ENCODE assay signal across 28 mouse cellular contexts in genomic region chr19:32808690-32809089, GRCm38 (mm10). TPM values are rescaled to one million over a fixed set of nuclear protein-coding genes. Genes with fewer than 3 reads are reported as not detected.
A peak's percentile ranks its signal among the peaks of the same experiment; 100 is the strongest.
DNase-seq lines count a peak whose midpoint lies in the region; ATAC-seq and TF ChIP-seq lines count a peak whose summit lies in the region.
"Had no signal": no experiment of that assay in that cellular context is flagged by ENCODE, and none has a peak within 500 bp of the region (broad histone marks: within the 10 kb centered on the region; RNA-seq: fewer than 3 reads in every experiment).

No protein-coding gene starts in this region.

- H3K4me3 ChIP-seq in kidney, adult 2 months (ENCODE audit: insufficient read depth, low read depth, low read length), result no peak overlapping the region
- H3K4me3 ChIP-seq in lung, embryonic 14.5 days (ENCODE audit: low read depth, low read length), result no peak overlapping the region
- no peak overlapping the region for H3K4me3 ChIP-seq in lung, adult 2 months (replicated peaks; ENCODE audit: extremely low read depth, low read depth, low read length)
- no peak overlapping the region for H3K4me3 ChIP-seq in kidney, embryonic 15.5 days (replicated peaks)
- H3K4me3 ChIP-seq in hindbrain, embryonic 16.5 days (ENCODE audit: low read length), result no peak overlapping the region
- H3K4me3 ChIP-seq: embryonic facial prominence, embryonic 10.5 days; embryonic facial prominence, embryonic 15.5 days; forebrain, embryonic 12.5 days; heart, adult 2 months; heart, embryonic 12.5 days; hindbrain, embryonic 13.5 days; limb, embryonic 10.5 days; limb, embryonic 15.5 days; megakaryocyte, embryonic 14.5 days; midbrain, embryonic 12.5 days; stomach, embryonic 15.5 days had no signal

- TF ChIP-seq POLR2A in kidney, adult 2 months (IDR thresholded peaks at IDR 0.05; ENCODE audit: low read depth, low read length), result no peak
- no peak for TF ChIP-seq POLR2A in lung, adult 2 months (IDR thresholded peaks at IDR 0.05; ENCODE audit: borderline replicate concordance, extremely low read depth, low read depth, low read length)

- peaks cover 8% of the 10 kb centered on the region for H3K4me1 ChIP-seq in kidney, adult 2 months (ENCODE audit: control insufficient read depth, insufficient read depth, low read length)
- H3K4me1 ChIP-seq in lung, embryonic 14.5 days (ENCODE audit: insufficient read depth), result no peaks in the 10 kb centered on the region
- H3K4me1 ChIP-seq in lung, adult 2 months (ENCODE audit: control insufficient read depth, insufficient read depth, low read length), result peaks cover 6% of the 10 kb centered on the region
- 0 out of 2 replicates have a peak, but pooled peaks cover 2% of the 10 kb centered on the region for H3K4me1 ChIP-seq in kidney, embryonic 15.5 days
- no peaks in the 10 kb centered on the region for H3K4me1 ChIP-seq in hindbrain, embryonic 16.5 days (ENCODE audit: control insufficient read depth, insufficient read depth, low read depth, low read length)
- H3K4me1 ChIP-seq: embryonic facial prominence, embryonic 10.5 days; forebrain, embryonic 12.5 days; heart, embryonic 12.5 days; hindbrain, embryonic 13.5 days; limb, embryonic 10.5 days; limb, embryonic 15.5 days; midbrain, embryonic 12.5 days had no signal

- WGBS in kidney, adult 2 months, result 20% methylated on average over 6 of the region's 6 CpGs
- WGBS in lung, embryonic 14.5 days, result 44% methylated on average over 6 of the region's 6 CpGs
- WGBS in lung, adult 2 months, result 47% methylated on average over 6 of the region's 6 CpGs
- WGBS in kidney, embryonic 15.5 days, result 49% methylated on average over 6 of the region's 6 CpGs
- WGBS in hindbrain, embryonic 16.5 days, result 86% methylated on average over 6 of the region's 6 CpGs

- no peak overlapping the region for H3K27ac ChIP-seq in kidney, adult 2 months (ENCODE audit: insufficient read depth, low read depth, low read length)
- no peak overlapping the region for H3K27ac ChIP-seq in lung, embryonic 14.5 days (ENCODE audit: low read depth)
- no peak overlapping the region for H3K27ac ChIP-seq in kidney, embryonic 15.5 days
- H3K27ac ChIP-seq in hindbrain, embryonic 16.5 days (ENCODE audit: low read depth, low read length), result no peak overlapping the region
- H3K27ac ChIP-seq: embryonic facial prominence, embryonic 10.5 days; embryonic facial prominence, embryonic 15.5 days; forebrain, embryonic 12.5 days; heart, adult 2 months; hindbrain, embryonic 13.5 days; limb, embryonic 10.5 days; limb, embryonic 15.5 days; midbrain, embryonic 12.5 days; stomach, embryonic 15.5 days had no signal

- H3K9ac ChIP-seq in lung, embryonic 14.5 days, result no peak overlapping the region
- no peak overlapping the region for H3K9ac ChIP-seq in kidney, embryonic 15.5 days
- H3K9ac ChIP-seq in hindbrain, embryonic 16.5 days (ENCODE audit: low read depth, low read length), result no peak overlapping the region
- H3K9ac ChIP-seq: embryonic facial prominence, embryonic 15.5 days; forebrain, embryonic 12.5 days; forebrain, postnatal 0 days; heart, embryonic 12.5 days; hindbrain, embryonic 13.5 days; limb, embryonic 15.5 days; liver, postnatal 0 days; midbrain, embryonic 12.5 days; stomach, embryonic 15.5 days had no signal

- peak; percentile 69 for DNase-seq in kidney, adult 2 months
- DNase-seq in kidney, postnatal 4 days, result no peak
- DNase-seq in lung, embryonic 14.5 days, result peak; percentile 30
- DNase-seq in lung, adult 2 months, result no peak
- peak; percentile 43 for DNase-seq in yolk sac, embryonic 10.5 days (ENCODE audit: low spot score)
- DNase-seq: adrenal gland, adult 8-10 months; cerebellum, adult 2 months; cerebellum, postnatal 14 days; forebrain, postnatal 0 days; heart, adult 2 months; heart, postnatal 4 days; layer of hippocampus, postnatal 36 days; liver, postnatal 0 days; lung, postnatal 4 days; thymus, postnatal 14 days had no signal

- no peaks in the 10 kb centered on the region for H3K9me3 ChIP-seq in lung, embryonic 14.5 days (ENCODE audit: low read depth, low read length)
- H3K9me3 ChIP-seq in kidney, embryonic 15.5 days (replicated peaks), result no peaks in the 10 kb centered on the region
- H3K9me3 ChIP-seq in hindbrain, embryonic 16.5 days (ENCODE audit: control insufficient read depth, low read length), result no peaks in the 10 kb centered on the region
- H3K9me3 ChIP-seq: embryonic facial prominence, embryonic 10.5 days; embryonic facial prominence, embryonic 15.5 days; forebrain, embryonic 12.5 days; G1E; heart, embryonic 12.5 days; hindbrain, embryonic 13.5 days; limb, embryonic 10.5 days; limb, embryonic 15.5 days; megakaryocyte, embryonic 14.5 days; midbrain, embryonic 12.5 days; stomach, embryonic 15.5 days had no signal

- H3K27me3 ChIP-seq in kidney, adult 2 months (replicated peaks; ENCODE audit: control insufficient read depth, insufficient read depth, low read length), result no peaks in the 10 kb centered on the region
- H3K27me3 ChIP-seq in lung, embryonic 14.5 days (ENCODE audit: insufficient read depth, low read length), result no peaks in the 10 kb centered on the region
- H3K27me3 ChIP-seq in kidney, embryonic 15.5 days, result no peaks in the 10 kb centered on the region
- H3K27me3 ChIP-seq in hindbrain, embryonic 16.5 days (replicated peaks; ENCODE audit: control insufficient read depth, insufficient read depth, low read length), result no peaks in the 10 kb centered on the region
- H3K27me3 ChIP-seq: embryonic facial prominence, embryonic 15.5 days; forebrain, embryonic 12.5 days; heart, embryonic 12.5 days; hindbrain, embryonic 13.5 days; limb, embryonic 15.5 days; megakaryocyte, embryonic 14.5 days; midbrain, embryonic 12.5 days; stomach, embryonic 15.5 days had no signal

- H3K4me2 ChIP-seq in lung, embryonic 14.5 days, result 0 out of 2 replicates have a peak overlapping the region, but pooled peaks have one; percentile 12
- H3K4me2 ChIP-seq in kidney, embryonic 15.5 days, result no peak overlapping the region
- no peak overlapping the region for H3K4me2 ChIP-seq in hindbrain, embryonic 16.5 days (ENCODE audit: low read length)
- H3K4me2 ChIP-seq: embryonic facial prominence, embryonic 15.5 days; forebrain, embryonic 12.5 days; heart, embryonic 12.5 days; hindbrain, embryonic 13.5 days; limb, embryonic 15.5 days; midbrain, embryonic 12.5 days; stomach, embryonic 15.5 days had no signal

- peaks cover 2% of the 10 kb centered on the region; the same call in 1 of the 2 replicates for H3K36me3 ChIP-seq in kidney, adult 2 months (ENCODE audit: control insufficient read depth, insufficient read depth, low read length)
- peaks cover 5% of the 10 kb centered on the region; the same call in 1 of the 2 replicates for H3K36me3 ChIP-seq in lung, embryonic 14.5 days (ENCODE audit: insufficient read depth)
- peaks cover 22% of the 10 kb centered on the region for H3K36me3 ChIP-seq in kidney, embryonic 15.5 days
- H3K36me3 ChIP-seq in hindbrain, embryonic 16.5 days (ENCODE audit: control insufficient read depth, insufficient read depth, low read length), result no peaks in the 10 kb centered on the region
- H3K36me3 ChIP-seq: midbrain, embryonic 12.5 days had no signal

- ATAC-seq in lung, embryonic 14.5 days (ENCODE audit: insufficient read depth), result 0 out of 2 replicates have a peak, but pooled peaks have one; percentile 31
- peak; percentile 69; the same call in 1 of the 2 replicates for ATAC-seq in kidney, embryonic 15.5 days (replicated peaks; ENCODE audit: low FRiP score)
- no peak for ATAC-seq in hindbrain, embryonic 16.5 days
- ATAC-seq: forebrain, postnatal 0 days; liver, postnatal 0 days had no signal

- TF ChIP-seq CTCF in kidney, adult 2 months (conservative IDR thresholded peaks at IDR 0.05; ENCODE audit: insufficient read depth, insufficient read length, low read depth, low read length), result no peak
- no peak for TF ChIP-seq CTCF in lung, embryonic 14.5 days (IDR thresholded peaks at IDR 0.05; ENCODE audit: low read depth)
- TF ChIP-seq CTCF in lung, adult 2 months (IDR thresholded peaks at IDR 0.05; ENCODE audit: insufficient read depth, low read length), result no peak

RNA-seq across cellular contexts. Expression of gene Pten, which starts 51.4 kb away (rescaled TPM):
- 12.8 and 15.2 TPM in 2 replicates for polyA plus RNA-seq in kidney, adult 2 months (2012; rRNA removed)
- 14.9 and 15.4 TPM in 2 replicates for polyA plus RNA-seq in lung, embryonic 14.5 days (2014; fragmentation: Nextera tagmentation; extraction: Ambion mirVana)
- 16.8 and 20.2 TPM in 2 replicates for polyA plus RNA-seq in lung, adult 2 months (2012; rRNA removed)
- 8.3 and 8.7 TPM in 2 replicates for polyA plus RNA-seq in kidney, embryonic 15.5 days (2015; fragmentation: Nextera tagmentation; extraction: Ambion mirVana)
- polyA plus RNA-seq in hindbrain, embryonic 16.5 days (2015; fragmentation: Nextera tagmentation; extraction: Ambion mirVana), result 10.7 and 10.8 TPM in 2 replicates

Comparison
In these comparisons a context has a peak if more than half of its experiments do, and no peak if none do; other contexts are left out.
1. DNase-seq: peak in kidney, adult 2 months (single experiment), lung, embryonic 14.5 days (single experiment) and yolk sac, embryonic 10.5 days (single experiment); none in kidney, postnatal 4 days (0 of 2) and lung, adult 2 months (single experiment).